Mouse (Mus musculus): ENCODE measurements at regions not wholly inside any gene's neighbourhood (a gene's known extent, or its start where the extent isn't known, plus 50 kb on each side); places are given as distances from the start of the nearest gene placed in this dataset.
A peak's percentile ranks its signal among the peaks of the same experiment; 100 is the strongest.

DNA sequence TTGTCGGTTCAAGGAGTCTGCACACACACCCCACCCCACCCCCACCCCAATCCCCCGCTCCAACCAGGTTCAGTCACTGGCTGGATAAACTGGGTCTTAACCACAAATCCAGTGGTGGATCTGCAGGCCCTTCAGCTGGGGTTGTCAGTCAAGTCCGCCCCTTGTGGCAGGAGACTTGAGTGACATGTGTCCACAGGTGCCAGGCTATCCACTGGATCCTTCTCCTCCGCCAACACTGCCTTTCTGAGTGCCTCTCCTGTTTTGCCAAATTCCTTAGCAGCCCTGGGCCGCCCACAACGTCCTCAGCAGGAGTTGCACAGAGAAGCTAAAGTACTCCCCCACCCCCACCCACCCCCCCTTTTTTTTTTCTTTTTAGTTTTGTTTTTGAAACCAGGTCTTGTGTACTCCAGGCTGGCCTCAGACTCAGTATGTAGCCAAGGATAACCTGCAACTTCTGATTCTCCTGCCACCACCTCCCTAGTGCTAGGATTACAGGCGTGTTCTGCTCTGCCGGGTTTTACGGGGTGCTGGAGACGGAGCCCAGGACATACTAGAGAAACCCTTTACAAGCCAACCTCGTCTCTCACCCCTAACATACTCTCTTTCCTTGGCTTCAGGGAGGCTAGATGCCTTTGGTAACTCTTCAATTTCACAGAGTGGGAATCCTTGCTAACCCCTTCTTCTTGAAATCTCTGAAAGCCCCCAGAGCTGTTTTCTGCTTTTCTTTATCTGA lies 57.2 kb upstream of the Zfp280d start:
- Histone ChIP-seq H3K9me3 (ENCODE audit: control insufficient read depth, low read length) (no peaks in the 10 kb centered on the region), H3K27ac (replicated peaks; ENCODE audit: low read depth, low read length) (no peak overlapping the region), H3K9ac (ENCODE audit: low read depth, low read length, severe bottlenecking) (no peak overlapping the region), H3K27me3 (ENCODE audit: control insufficient read depth, insufficient read depth, low read length) (no peaks in the 10 kb centered on the region), H3K4me3 (replicated peaks; ENCODE audit: low read length) (no peak overlapping the region), H3K4me2 (replicated peaks; ENCODE audit: low read depth, low read length, severe bottlenecking) (no peak overlapping the region), H3K4me1 (ENCODE audit: control insufficient read depth, insufficient read depth, low read length) (no peaks in the 10 kb centered on the region; the same call in 1 of the 2 replicates), H3K36me3 (ENCODE audit: control insufficient read depth, insufficient read depth, low read length) (no peaks in the 10 kb centered on the region)
- WGBS, result 50% methylated on average over 11 of the region's 11 CpGs
- ATAC-seq (ENCODE audit: low FRiP score, low read depth) (peak; percentile 84), DNase-seq (ENCODE audit: low spot score) (peak; percentile 65)
- no peak for TF ChIP-seq POLR2A (IDR thresholded peaks at IDR 0.05; ENCODE audit: borderline replicate concordance, extremely low read depth, insufficient read depth, insufficient read length)

DNA sequence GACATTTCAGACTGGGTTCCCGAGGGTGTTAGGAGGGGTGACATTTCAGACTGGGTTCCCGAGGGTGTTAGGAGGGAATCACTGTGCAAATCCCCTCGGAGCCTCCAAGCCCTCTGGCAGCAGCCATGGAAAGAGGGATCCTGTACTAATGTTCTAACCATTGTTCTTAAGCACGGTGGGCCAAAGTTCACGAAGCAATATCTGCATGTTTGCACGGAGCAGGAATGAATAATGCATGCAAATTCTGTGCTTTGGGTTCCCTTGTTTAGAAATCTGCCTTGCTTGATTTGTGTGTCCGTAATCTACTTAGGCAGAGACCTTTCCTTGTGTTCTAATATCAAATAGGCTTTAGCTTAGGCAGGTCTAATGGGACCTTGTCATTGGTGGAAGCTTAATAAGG lies 55.9 kb upstream of the Zfp280d start:
- no peak overlapping the region for H3K27ac ChIP-seq (replicated peaks; ENCODE audit: low read depth, low read length)
- H3K4me3 ChIP-seq (replicated peaks; ENCODE audit: low read length), result no peak overlapping the region
- ATAC-seq (ENCODE audit: low FRiP score, low read depth) (no peak), DNase-seq (ENCODE audit: low spot score) (no peak)
- no peaks in the 10 kb centered on the region for H3K36me3 ChIP-seq (ENCODE audit: control insufficient read depth, insufficient read depth, low read length)
- TF ChIP-seq POLR2A (IDR thresholded peaks at IDR 0.05; ENCODE audit: borderline replicate concordance, extremely low read depth, insufficient read depth, insufficient read length), result no peak
- no peak overlapping the region for H3K9ac ChIP-seq (ENCODE audit: low read depth, low read length, severe bottlenecking)
- no peak overlapping the region for H3K4me2 ChIP-seq (replicated peaks; ENCODE audit: low read depth, low read length, severe bottlenecking)
- no peaks in the 10 kb centered on the region for H3K9me3 ChIP-seq (ENCODE audit: control insufficient read depth, low read length)
- no peaks in the 10 kb centered on the region; the same call in 1 of the 2 replicates for H3K4me1 ChIP-seq (ENCODE audit: control insufficient read depth, insufficient read depth, low read length)
- H3K27me3 ChIP-seq (ENCODE audit: control insufficient read depth, insufficient read depth, low read length), result no peaks in the 10 kb centered on the region
- WGBS, result 62% methylated on average over 7 of the region's 7 CpGs

GRCm38 (mm10) chr9:72219892-72220291 lies 54.8 kb upstream of the Zfp280d start:
- H3K27me3 ChIP-seq (ENCODE audit: control insufficient read depth, insufficient read depth, low read length), result no peaks in the 10 kb centered on the region
- DNase-seq (ENCODE audit: low spot score) (no peak), ATAC-seq (ENCODE audit: low FRiP score, low read depth) (no peak)
- no peaks in the 10 kb centered on the region for H3K9me3 ChIP-seq (ENCODE audit: control insufficient read depth, low read length)
- no peaks in the 10 kb centered on the region; the same call in 1 of the 2 replicates for H3K4me1 ChIP-seq (ENCODE audit: control insufficient read depth, insufficient read depth, low read length)
- no peak overlapping the region for H3K4me3 ChIP-seq (replicated peaks; ENCODE audit: low read length)
- no peak overlapping the region for H3K27ac ChIP-seq (replicated peaks; ENCODE audit: low read depth, low read length)
- H3K36me3 ChIP-seq (ENCODE audit: control insufficient read depth, insufficient read depth, low read length), result no peaks in the 10 kb centered on the region
- 67% methylated on average over 12 of the region's 12 CpGs for WGBS
- H3K4me2 ChIP-seq (replicated peaks; ENCODE audit: low read depth, low read length, severe bottlenecking), result no peak overlapping the region
- TF ChIP-seq POLR2A (IDR thresholded peaks at IDR 0.05; ENCODE audit: borderline replicate concordance, extremely low read depth, insufficient read depth, insufficient read length), result no peak
- no peak overlapping the region for H3K9ac ChIP-seq (ENCODE audit: low read depth, low read length, severe bottlenecking)

GRCm38 (mm10) chr9:72221333-72221732 lies 53.3 kb upstream of the Zfp280d start:
- 85% methylated on average over 5 of the region's 5 CpGs for WGBS
- H3K27me3 ChIP-seq (ENCODE audit: control insufficient read depth, insufficient read depth, low read length), result no peaks in the 10 kb centered on the region
- DNase-seq (ENCODE audit: low spot score), result no peak
- no peak overlapping the region for H3K27ac ChIP-seq (replicated peaks; ENCODE audit: low read depth, low read length)
- no peak overlapping the region for H3K4me3 ChIP-seq (replicated peaks; ENCODE audit: low read length)
- no peak for ATAC-seq (ENCODE audit: low FRiP score, low read depth)
- H3K9ac ChIP-seq (ENCODE audit: low read depth, low read length, severe bottlenecking), result no peak overlapping the region
- no peak overlapping the region for H3K4me2 ChIP-seq (replicated peaks; ENCODE audit: low read depth, low read length, severe bottlenecking)
- no peaks in the 10 kb centered on the region; the same call in 1 of the 2 replicates for H3K4me1 ChIP-seq (ENCODE audit: control insufficient read depth, insufficient read depth, low read length)
- TF ChIP-seq POLR2A (IDR thresholded peaks at IDR 0.05; ENCODE audit: borderline replicate concordance, extremely low read depth, insufficient read depth, insufficient read length), result no peak
- H3K9me3 ChIP-seq (ENCODE audit: control insufficient read depth, low read length), result no peaks in the 10 kb centered on the region
- H3K36me3 ChIP-seq (ENCODE audit: control insufficient read depth, insufficient read depth, low read length), result no peaks in the 10 kb centered on the region
